Mouse (Mus musculus) midbrain, postnatal 0 days (tissue): ENCODE measurements around the gene Chat. TPM values are rescaled to one million over a fixed set of nuclear protein-coding genes. Genes with fewer than 3 reads are reported as not detected.

Source experiments
- ATAC-seq: fragments of 200-750 bp; cut with Nextera tagmentation; 2 replicates; pipeline ENCODE4 v1.8.0; 2017; ENCODE audit warnings: moderate number of reproducible peaks, mild to moderate bottlenecking, moderate TSS enrichment, moderate library complexity; ENCODE audit not compliant: low FRiP score
- DNase-seq: peaks from one replicate; pipeline ENCODE4 v3.0.0-alpha.2; 2015; ENCODE audit warnings: low spot score
- H3K27ac ChIP-seq: fragments of 300-500 bp; sonication (generic); 2 replicates; pipeline ENCODE4 v1.5.1; 2014; ENCODE audit warnings: low read depth, mild to moderate bottlenecking, low read length, mixed read lengths
- H3K27me3 ChIP-seq: fragments of 300-500 bp; sonication (generic); 2 replicates; pipeline ENCODE4 v1.6.1; 2014; ENCODE audit warnings: low read length, control low read depth, mixed read lengths; ENCODE audit not compliant: insufficient read depth
- H3K36me3 ChIP-seq: fragments of 300-500 bp; sonication (generic); 2 replicates; pipeline ENCODE4 v1.6.1; 2014; ENCODE audit warnings: low read length, control low read depth, mixed read lengths; ENCODE audit not compliant: insufficient read depth
- H3K4me1 ChIP-seq: fragments of 300-500 bp; sonication (generic); 2 replicates; pipeline ENCODE4 v1.6.1; 2014; ENCODE audit warnings: mild to moderate bottlenecking, control low read depth, antibody characterized with exemption, low read length, mixed read lengths; ENCODE audit not compliant: insufficient read depth
- H3K4me2 ChIP-seq: fragments of 300-500 bp; sonication (generic); 2 replicates; pipeline ENCODE4 v1.6.1; 2014; ENCODE audit warnings: low read depth, mild to moderate bottlenecking, low read length, mixed read lengths; ENCODE audit not compliant: poor library complexity, severe bottlenecking
- H3K4me3 ChIP-seq: fragments of 300-500 bp; sonication (generic); 2 replicates; pipeline ENCODE4 v1.5.1; 2014; ENCODE audit warnings: low read depth, mild to moderate bottlenecking, low read length, moderate library complexity
- H3K9ac ChIP-seq: fragments of 300-500 bp; sonication (generic); replicated peaks from 2 replicates; pipeline ENCODE4 v1.6.1; 2014; ENCODE audit warnings: mild to moderate bottlenecking, low read length, moderate library complexity, mixed read lengths; ENCODE audit not compliant: poor library complexity, severe bottlenecking
- H3K9me3 ChIP-seq: fragments of 300-500 bp; sonication (generic); 2 replicates; pipeline ENCODE4 v1.6.1; 2016; ENCODE audit warnings: low read length, control low read depth
- CTCF ChIP-seq: IDR thresholded peaks from 2 replicates; pipeline ENCODE4 v1.5.1; 2016; ENCODE audit warnings: antibody characterized with exemption, mild to moderate bottlenecking
- WGBS: fragments of 180-500 bp; shearing (Covaris S2); extraction: QIAGEN DNeasy Blood & Tissue Kit; methylation state at CpG from one replicate; pipeline ENCODE4 v1.1.7; 2014; 5-methylcytosine and 5-hydroxymethylcytosine counted together
- polyA plus RNA-seq: library from polyadenylated mRNA; unstranded; fragments of >200 nt; fragmentation: Nextera tagmentation; extraction: Ambion mirVana; gene quantifications from 2 replicates; pipeline ENCODE4 v1.2.1, GENCODE M21; 2015
- total RNA-seq: library from RNA; depleted of rRNA; stranded (reverse); fragments of >200 nt; gene quantifications from 2 replicates; pipeline ENCODE4 v1.2.3, GENCODE M21; 2014; rRNA removed

The Chat gene
- total RNA-seq (0.42 and 0.93 TPM in 2 replicates), polyA plus RNA-seq (0.22 and 0.36 TPM in 2 replicates)

DNA sequence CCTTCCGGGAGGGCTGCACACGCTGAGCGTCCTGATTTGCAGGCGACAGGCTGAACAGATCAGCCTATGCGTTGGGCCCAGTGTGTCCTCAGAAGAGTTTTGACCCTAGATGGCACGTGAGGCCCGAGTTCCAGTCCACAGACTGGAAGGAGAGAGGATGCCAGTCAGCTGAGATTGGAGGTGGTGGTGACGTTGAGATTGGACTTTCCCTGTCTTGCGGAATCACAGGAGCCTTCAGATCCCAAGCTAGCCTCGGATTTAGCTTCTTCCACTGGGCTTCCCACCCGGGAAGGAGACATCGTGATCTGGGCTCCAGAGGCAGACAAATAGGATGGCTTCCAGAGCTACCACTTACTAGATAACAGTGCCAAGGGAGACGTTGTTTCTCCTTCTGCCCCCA, at the start of gene Chat:
Gene Chat, minus strand, starts transcription at position 101 of the 400 bp plus-strand sequence.
- DNase-seq (no peak), ATAC-seq (no peak)
- H3K4me2 ChIP-seq: peak within 1 kb of the TSS; percentile 60
- no peaks in the 10 kb centered on the region for H3K36me3 ChIP-seq
- TF ChIP-seq CTCF: no peak
- peaks cover 62% of the 10 kb centered on the region for H3K27me3 ChIP-seq
- H3K9ac ChIP-seq: peak within 1 kb of the TSS; percentile 14
- no peak within 1 kb of the TSS for H3K27ac ChIP-seq
- peak within 1 kb of the TSS; percentile 38 for H3K4me3 ChIP-seq
- H3K9me3 ChIP-seq: no peaks in the 10 kb centered on the region
- H3K4me1 ChIP-seq: peaks cover 2% of the 10 kb centered on the region; the same call in 1 of the 2 replicates
- WGBS: 22% methylated on average over 13 of the region's 13 CpGs

DNA sequence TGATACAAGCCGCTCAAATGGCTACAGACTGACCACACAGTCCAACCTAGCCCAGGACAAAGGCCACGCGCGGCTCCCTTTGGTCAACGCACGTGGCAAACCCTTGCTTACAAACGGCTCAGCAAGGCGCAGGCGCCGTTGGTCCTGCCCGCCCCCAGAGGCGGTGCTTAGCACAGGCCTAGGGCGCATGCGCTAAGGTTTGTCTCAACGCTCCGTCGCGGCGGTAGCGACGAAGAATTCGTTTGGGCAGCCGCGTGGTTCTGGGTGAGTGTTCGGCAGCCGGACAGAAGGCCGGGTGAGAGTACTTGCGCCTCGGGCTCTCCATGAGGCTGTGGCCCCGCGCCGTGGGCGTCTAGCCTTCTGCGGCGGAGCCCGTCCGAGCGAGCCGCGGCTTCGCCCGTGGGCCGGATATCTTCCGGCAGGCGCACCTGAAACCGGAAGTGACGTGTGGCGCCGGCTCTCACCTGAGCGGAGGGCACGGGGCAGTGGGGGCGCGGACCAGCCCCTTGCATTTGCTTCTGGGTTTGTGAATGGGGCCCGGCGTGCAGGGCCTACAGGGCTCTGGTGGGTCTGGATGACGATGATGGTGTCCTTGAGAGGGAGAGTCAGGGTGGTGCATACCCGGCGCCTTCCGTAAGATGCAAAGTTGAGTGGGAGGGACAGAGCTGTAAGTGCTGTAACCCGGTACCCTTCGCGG, 47.7 kb upstream of the Chat start, which contains the start of gene Ercc6:
Gene Ercc6, plus strand, starts transcription at position 186 of the 697 bp plus-strand sequence.
- no peaks in the 10 kb centered on the region for H3K4me1 ChIP-seq

DNA sequence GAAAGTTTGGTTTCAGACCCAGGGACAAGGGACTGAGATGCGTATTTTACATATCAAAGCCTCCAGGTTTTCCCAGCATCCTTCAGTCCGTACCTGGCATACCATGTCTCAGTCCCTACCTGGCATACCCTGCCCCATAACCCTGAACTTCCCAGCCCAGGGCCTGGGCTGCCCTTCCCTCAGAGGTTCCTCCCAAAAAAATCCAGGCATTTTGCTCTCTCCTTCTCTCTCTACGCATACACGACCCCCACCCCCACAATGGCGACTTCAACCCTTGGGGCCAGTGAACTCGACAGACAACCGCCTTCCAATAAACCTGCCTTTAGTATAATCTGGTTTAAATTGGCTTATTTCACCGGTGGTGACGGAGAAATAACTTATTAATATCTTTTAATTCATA, 47.1 kb upstream of the Chat start:
- H3K9me3 ChIP-seq: no peaks in the 10 kb centered on the region
- 35% methylated on average over 9 of the region's 9 CpGs for WGBS
- TF ChIP-seq CTCF: no peak

More for the DNA sequence above, 47.7 kb upstream of the Chat start, which contains the start of gene Ercc6:
- TF ChIP-seq CTCF: peak; percentile 40
- H3K36me3 ChIP-seq: 0 out of 2 replicates have a peak, but pooled peaks cover 8% of the 10 kb centered on the region
- WGBS: under 1% methylated on average over 61 of the region's 62 CpGs
- no peaks in the 10 kb centered on the region for H3K27me3 ChIP-seq
- H3K4me3 ChIP-seq: peak within 1 kb of the TSS; percentile 76
- H3K9ac ChIP-seq: peak within 1 kb of the TSS; percentile 65
- ATAC-seq (peak; percentile 95), DNase-seq (peak; percentile 98)
- no peaks in the 10 kb centered on the region for H3K9me3 ChIP-seq
- H3K4me2 ChIP-seq: peak within 1 kb of the TSS; percentile 77
- peak within 1 kb of the TSS; percentile 87 for H3K27ac ChIP-seq

DNA sequence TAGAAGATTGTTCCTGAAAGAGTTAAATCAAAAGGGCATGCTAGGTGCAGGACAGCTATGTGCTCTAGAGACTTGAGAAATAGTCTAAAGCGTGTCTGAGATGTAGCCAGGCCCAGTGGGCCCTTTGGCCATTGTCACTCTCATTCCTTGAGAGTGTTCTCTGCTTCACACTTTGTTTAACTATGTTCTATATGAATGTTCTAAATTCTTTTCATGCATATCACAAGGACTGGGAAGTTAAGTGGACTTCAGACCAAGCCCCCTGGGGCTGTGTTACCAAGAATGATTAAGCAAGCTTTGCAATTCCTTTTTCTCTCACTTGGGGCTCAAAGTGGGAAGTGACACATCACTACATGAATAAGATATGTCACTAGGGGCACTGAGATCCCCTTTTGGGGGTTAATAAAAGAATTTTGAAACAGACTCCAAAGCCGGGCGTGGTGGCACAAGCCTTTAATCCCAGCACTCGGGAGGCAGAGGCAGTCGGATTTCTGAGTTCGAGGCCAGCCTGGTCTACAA, 43.7 kb upstream of the Chat start:
- no peak for TF ChIP-seq CTCF
- no peaks in the 10 kb centered on the region for H3K36me3 ChIP-seq
- 77% methylated on average over 6 of the region's 6 CpGs for WGBS
- no peak overlapping the region for H3K27ac ChIP-seq
- ATAC-seq (no peak), DNase-seq (no peak)
- no peak overlapping the region for H3K4me3 ChIP-seq
- no peaks in the 10 kb centered on the region for H3K9me3 ChIP-seq
- no peak overlapping the region for H3K9ac ChIP-seq
- H3K27me3 ChIP-seq: no peaks in the 10 kb centered on the region
- no peak overlapping the region for H3K4me2 ChIP-seq
- no peaks in the 10 kb centered on the region for H3K4me1 ChIP-seq

More for the DNA sequence above, 47.1 kb upstream of the Chat start:
- peak; percentile 35; the same call in 1 of the 2 replicates for ATAC-seq
- no peaks in the 10 kb centered on the region for H3K27me3 ChIP-seq
- H3K4me3 ChIP-seq: peak overlapping the region; percentile 76
- H3K4me1 ChIP-seq: no peaks in the 10 kb centered on the region
- H3K36me3 ChIP-seq: 0 out of 2 replicates have a peak, but pooled peaks cover 8% of the 10 kb centered on the region
- H3K9ac ChIP-seq: 0 out of 2 replicates have a peak overlapping the region, but pooled peaks have one; percentile 52
- H3K4me2 ChIP-seq: peak overlapping the region; percentile 77
- DNase-seq: no peak
- 0 out of 2 replicates have a peak overlapping the region, but pooled peaks have one; percentile 26 for H3K27ac ChIP-seq

DNA sequence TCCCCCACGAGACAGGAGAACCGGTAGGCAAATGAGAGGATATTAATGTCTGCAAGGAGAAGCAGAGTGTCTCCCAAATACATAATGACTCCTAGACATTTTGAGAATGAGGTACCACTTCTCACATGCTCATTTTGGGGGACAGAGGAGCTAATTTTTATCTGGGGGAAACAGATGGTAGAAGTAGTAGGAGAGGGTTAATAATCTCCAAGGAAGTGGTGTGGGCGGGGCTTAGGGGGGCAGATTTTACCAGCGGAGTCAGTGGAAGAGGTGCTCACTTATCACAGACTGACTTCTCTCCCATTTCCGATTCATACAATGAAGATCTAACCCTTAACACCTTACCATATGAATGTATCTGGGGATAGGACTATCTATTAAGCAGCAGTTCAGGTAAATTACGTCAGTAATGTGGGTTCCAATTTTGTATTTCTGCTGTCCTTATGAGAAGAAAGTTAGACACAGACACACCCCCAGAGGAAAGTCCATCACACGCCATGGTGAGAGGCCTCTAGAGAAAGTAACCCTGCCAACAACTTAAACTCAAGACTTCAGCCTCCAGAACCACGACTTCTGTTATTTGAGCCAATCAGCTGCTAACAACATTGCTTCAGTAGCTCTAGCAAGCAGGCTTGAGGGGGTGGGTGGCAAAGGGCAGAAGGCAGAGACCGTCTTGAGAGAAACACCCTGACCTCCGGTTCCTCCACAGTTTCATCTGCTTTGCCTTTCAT, 42.5 kb upstream of the Chat start:
- no peaks in the 10 kb centered on the region for H3K4me1 ChIP-seq
- WGBS: 73% methylated on average over 10 of the region's 10 CpGs

More for the DNA sequence above, 42.5 kb upstream of the Chat start:
- no peak overlapping the region for H3K9ac ChIP-seq
- H3K4me2 ChIP-seq: no peak overlapping the region
- no peak for ATAC-seq
- no peaks in the 10 kb centered on the region for H3K27me3 ChIP-seq
- no peak for DNase-seq
- no peaks in the 10 kb centered on the region for H3K9me3 ChIP-seq
- TF ChIP-seq CTCF: no peak
- no peak overlapping the region for H3K4me3 ChIP-seq
- H3K36me3 ChIP-seq: no peaks in the 10 kb centered on the region
- H3K27ac ChIP-seq: no peak overlapping the region
